Mouse (Mus musculus): ENCODE measurements around the gene Fam196a.

- TF ChIP-seq CTCF (IDR thresholded peaks at IDR 0.05; ENCODE audit: extremely low read depth, insufficient read length, insufficient replicate concordance, low read depth, low read length) (0 out of 2 replicates have a peak, but pooled peaks have one; percentile 17), POLR2A (IDR thresholded peaks at IDR 0.05; ENCODE audit: low read depth, low read length) (no peak)
Observed at GRCm38 (mm10) chr7:134945925-134946716, 7.9 kb upstream of the Fam196a start.
